Mouse (Mus musculus): Measurements from ENCODE around the gene Tmem145.

GRCm38 (mm10) chr7:25274571-25274970 lies 31.3 kb upstream of the Tmem145 start:
- TF ChIP-seq CTCF (IDR thresholded peaks at IDR 0.05; ENCODE audit: extremely low read depth, insufficient read depth, insufficient read length, insufficient replicate concordance) (no peak), POLR2A (IDR thresholded peaks at IDR 0.05; ENCODE audit: low read depth, low read length) (no peak)

Measured in spleen, adult 2 months (tissue).